Mouse (Mus musculus) limb, embryonic 14.5 days (tissue): ENCODE results near the gene Fgd4. TPM values are rescaled to one million over a fixed set of nuclear protein-coding genes. Genes with fewer than 3 reads are reported as not detected.
"Not testable (repeated sequence)": the region's sequence is repeated elsewhere in the genome, so short reads cannot be mapped to it uniquely, and the experiment has no call there.

Source experiments
- ATAC-seq: fragments of 200-750 bp; cut with Nextera tagmentation; 2 replicates; pipeline ENCODE4 v1.8.0; 2017; ENCODE audit warnings: low read depth, moderate number of reproducible peaks, moderate TSS enrichment; ENCODE audit not compliant: low FRiP score
- DNase-seq: peaks from one replicate; pipeline ENCODE4 v3.0.0-alpha.2; 2015; ENCODE audit warnings: low spot score
- H3K27ac ChIP-seq: fragments of 300-500 bp; sonication (generic); replicated peaks from 2 replicates; pipeline ENCODE4 v1.5.1; 2014; ENCODE audit warnings: low read depth, mild to moderate bottlenecking, low read length, moderate library complexity, mixed read lengths
- H3K27me3 ChIP-seq: fragments of 300-500 bp; sonication (generic); 2 replicates; pipeline ENCODE4 v1.6.1; 2014; ENCODE audit warnings: low read length, mixed read lengths; ENCODE audit not compliant: control insufficient read depth, insufficient read depth
- H3K36me3 ChIP-seq: fragments of 300-500 bp; sonication (generic); 2 replicates; pipeline ENCODE4 v1.6.1; 2014; ENCODE audit warnings: mild to moderate bottlenecking, low read length, moderate library complexity, mixed read lengths; ENCODE audit not compliant: control insufficient read depth, insufficient read depth
- H3K4me1 ChIP-seq: fragments of 300-500 bp; sonication (generic); 2 replicates; pipeline ENCODE4 v1.6.1; 2014; ENCODE audit warnings: antibody characterized with exemption, low read length, mixed read lengths; ENCODE audit not compliant: control insufficient read depth, insufficient read depth
- H3K4me2 ChIP-seq: fragments of 300-500 bp; sonication (generic); replicated peaks from 2 replicates; pipeline ENCODE4 v1.6.1; 2014; ENCODE audit warnings: low read depth, mild to moderate bottlenecking, low read length, moderate library complexity; ENCODE audit not compliant: severe bottlenecking
- H3K4me3 ChIP-seq: fragments of 300-500 bp; sonication (generic); replicated peaks from 2 replicates; pipeline ENCODE4 v1.5.1; 2014; ENCODE audit warnings: low read length
- H3K9ac ChIP-seq: fragments of 300-500 bp; sonication (generic); 2 replicates; pipeline ENCODE4 v1.6.1; 2014; ENCODE audit warnings: mild to moderate bottlenecking, low read depth, low read length, moderate library complexity; ENCODE audit not compliant: severe bottlenecking
- H3K9me3 ChIP-seq: fragments of 300-500 bp; sonication (generic); 2 replicates; pipeline ENCODE4 v1.6.1; 2016; ENCODE audit warnings: low read length; ENCODE audit not compliant: control insufficient read depth
- POLR2A ChIP-seq: fragments of 200-500 bp; IDR thresholded peaks from 2 replicates; pipeline ENCODE4 v1.8.0; 2012; ENCODE audit warnings: inconsistent platforms, mild to moderate bottlenecking, moderate library complexity, borderline replicate concordance; ENCODE audit not compliant: insufficient read depth, insufficient read length; ENCODE audit errors: extremely low read depth
- WGBS: fragments of 180-500 bp; shearing (Covaris S2); extraction: QIAGEN DNeasy Blood & Tissue Kit; methylation state at CpG from one replicate; pipeline ENCODE4 v1.1.7; 2014; 5-methylcytosine and 5-hydroxymethylcytosine counted together
- polyA plus RNA-seq, 2 experiments: library from polyadenylated mRNA; depleted of rRNA in 1 of 2; stranded (reverse) in 1 of 2; unstranded in 1 of 2; fragments of >200 nt; fragmentation: Nextera tagmentation in 1 of 2; extraction: Ambion mirVana in 1 of 2; gene quantifications; 2 replicates each; pipeline versions ENCODE4 v1.2.1 to v1.2.3; 2012 to 2014

Fgd4 gene
- polyA plus RNA-seq, 2 experiments: 2.7 to 6.0 TPM

DNA sequence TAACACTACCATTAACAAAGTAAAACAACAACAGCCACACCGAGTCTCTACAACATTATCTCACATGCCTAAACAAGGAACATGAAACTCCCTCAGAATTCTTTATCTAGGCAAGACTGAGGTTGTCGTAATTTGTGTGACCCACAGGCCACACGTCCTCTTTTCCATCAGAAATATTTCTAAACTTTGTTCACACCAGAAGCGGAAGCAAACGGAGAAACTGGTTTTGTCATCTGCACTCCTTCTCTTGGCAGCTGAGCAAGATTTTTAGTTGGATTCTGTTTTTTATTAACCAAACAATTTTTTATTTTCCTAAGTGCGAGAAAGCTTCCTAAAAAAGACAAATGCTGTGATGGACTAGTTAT lies 73.6 kb downstream of the Fgd4 start:
- ATAC-seq (no peak), DNase-seq (no peak)
- Histone ChIP-seq H3K27ac (peak overlapping the region; percentile 34; the same call in 1 of the 2 replicates), H3K9ac (no peak overlapping the region), H3K9me3 (no peaks in the 10 kb centered on the region), H3K27me3 (no peaks in the 10 kb centered on the region), H3K4me3 (no peak overlapping the region), H3K36me3 (no peaks in the 10 kb centered on the region), H3K4me2 (no peak overlapping the region), H3K4me1 (peaks cover 5% of the 10 kb centered on the region; the same call in 1 of the 2 replicates)
- no peak for TF ChIP-seq POLR2A
- 43% methylated on average over 6 of the region's 6 CpGs for WGBS

GRCm38 (mm10) chr16:16526097-16526740 lies 74.1 kb downstream of the Fgd4 start:
- Histone ChIP-seq H3K27ac (peak overlapping the region; percentile 34; the same call in 1 of the 2 replicates), H3K27me3 (no peaks in the 10 kb centered on the region), H3K4me3 (no peak overlapping the region), H3K36me3 (no peaks in the 10 kb centered on the region), H3K4me2 (no peak overlapping the region), H3K9me3 (no peaks in the 10 kb centered on the region), H3K4me1 (peaks cover 5% of the 10 kb centered on the region; the same call in 1 of the 2 replicates), H3K9ac (no peak overlapping the region)
- ATAC-seq: no peak
- 73% methylated on average over 6 of the region's 6 CpGs for WGBS
- TF ChIP-seq POLR2A: no peak
- DNase-seq: no peak

DNA sequence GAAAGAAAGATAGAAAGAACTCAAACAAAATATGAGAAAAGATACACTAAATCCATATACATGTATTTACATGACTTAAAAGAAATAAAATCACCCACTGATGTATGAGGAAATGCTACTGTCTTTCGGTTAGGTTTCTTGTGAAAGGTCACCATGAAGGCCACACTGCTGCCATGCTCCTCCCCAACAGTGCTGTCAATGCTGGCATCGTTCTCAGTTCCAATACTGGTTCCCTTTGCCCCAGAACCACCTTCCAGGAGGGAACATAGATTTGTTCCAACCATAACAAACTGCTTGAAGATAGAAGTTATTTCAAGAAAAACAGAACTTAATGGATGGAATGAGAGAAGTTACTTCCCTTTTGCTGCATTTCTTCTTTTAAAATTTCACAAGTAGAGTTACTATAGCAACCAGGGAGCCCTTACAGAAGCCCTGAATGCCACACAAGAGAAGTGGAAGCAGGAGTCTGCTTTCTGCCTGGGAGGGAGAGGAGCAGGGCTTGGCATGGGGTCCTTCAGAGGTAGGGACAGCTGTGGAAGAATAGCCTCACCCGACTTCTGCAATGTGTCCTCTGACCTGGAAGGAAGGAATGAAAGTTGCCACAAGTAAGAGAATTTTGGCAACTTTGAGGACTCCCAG lies 75.0 kb downstream of the Fgd4 start:
- H3K27me3 ChIP-seq: no peaks in the 10 kb centered on the region
- DNase-seq: no peak
- no peak overlapping the region for H3K9ac ChIP-seq
- no peak for TF ChIP-seq POLR2A
- H3K27ac ChIP-seq: no peak overlapping the region
- H3K36me3 ChIP-seq: no peaks in the 10 kb centered on the region
- no peaks in the 10 kb centered on the region for H3K9me3 ChIP-seq
- 73% methylated on average over 3 of the region's 3 CpGs for WGBS
- ATAC-seq: no peak
- H3K4me3 ChIP-seq: no peak overlapping the region
- H3K4me2 ChIP-seq: no peak overlapping the region
- peaks cover 5% of the 10 kb centered on the region; the same call in 1 of the 2 replicates for H3K4me1 ChIP-seq

DNA sequence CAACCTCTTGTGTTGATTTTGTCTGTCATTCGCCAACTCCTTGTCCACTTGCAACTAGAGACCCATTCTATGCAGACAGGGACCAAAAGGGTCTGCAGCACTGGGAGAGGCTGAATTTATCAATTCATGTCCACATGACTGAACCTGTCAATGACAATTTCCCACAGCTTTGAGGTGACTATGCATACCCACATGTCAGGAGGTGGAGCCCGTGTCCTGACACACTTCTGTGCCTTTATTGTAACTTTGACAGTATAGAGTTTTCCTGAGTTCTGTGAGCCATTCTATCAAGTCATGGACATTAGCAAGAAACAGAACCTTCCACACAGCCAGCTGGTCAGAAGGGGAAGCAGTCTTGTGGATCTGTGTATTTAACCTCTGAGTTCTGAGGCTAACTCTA lies 76.7 kb downstream of the Fgd4 start:
- Histone ChIP-seq H3K9ac (no peak overlapping the region), H3K27ac (no peak overlapping the region), H3K36me3 (no peaks in the 10 kb centered on the region), H3K4me3 (no peak overlapping the region), H3K27me3 (no peaks in the 10 kb centered on the region), H3K4me2 (no peak overlapping the region), H3K9me3 (no peaks in the 10 kb centered on the region), H3K4me1 (peaks cover 5% of the 10 kb centered on the region; the same call in 1 of the 2 replicates)
- WGBS: 88% methylated on average over 2 of the region's 2 CpGs
- ATAC-seq (no peak), DNase-seq (no peak)
- TF ChIP-seq POLR2A: no peak

GRCm38 (mm10) chr16:16522869-16523268 lies 77.5 kb downstream of the Fgd4 start:
- not testable (repeated sequence) for H3K4me3 ChIP-seq, DNase-seq, ATAC-seq, H3K9me3 ChIP-seq, H3K9ac ChIP-seq, H3K27me3 ChIP-seq, H3K4me1 ChIP-seq, H3K36me3 ChIP-seq, H3K4me2 ChIP-seq, H3K27ac ChIP-seq
- 70% methylated on average over 2 of the region's 2 CpGs for WGBS

DNA sequence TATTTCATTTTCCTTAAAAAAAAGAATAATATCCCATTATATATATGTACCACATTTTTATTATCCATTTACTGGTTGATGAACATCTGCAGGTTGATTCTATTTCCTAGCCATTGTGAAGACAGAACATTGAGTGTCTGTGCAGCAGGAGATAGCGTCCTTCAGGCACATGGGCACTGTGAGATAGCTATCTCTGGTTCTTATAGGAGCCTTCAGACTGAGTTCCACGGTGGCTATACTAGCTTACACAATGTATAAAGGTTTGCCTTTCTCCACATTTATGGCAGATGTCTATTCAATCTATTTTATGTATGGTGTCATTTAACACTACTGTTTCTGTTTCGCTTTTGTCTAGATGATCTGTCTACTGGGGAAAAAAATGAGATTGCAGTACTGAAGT lies 98.9 kb downstream of the Fgd4 start:
- no peak overlapping the region for H3K4me2 ChIP-seq
- no peak overlapping the region for H3K27ac ChIP-seq
- ATAC-seq (no peak), DNase-seq (no peak)
- no peak for TF ChIP-seq POLR2A
- no peaks in the 10 kb centered on the region for H3K4me1 ChIP-seq
- H3K9ac ChIP-seq: no peak overlapping the region
- H3K36me3 ChIP-seq: no peaks in the 10 kb centered on the region
- H3K9me3 ChIP-seq: no peaks in the 10 kb centered on the region
- no peaks in the 10 kb centered on the region for H3K27me3 ChIP-seq
- no peak overlapping the region for H3K4me3 ChIP-seq
- WGBS: 94% methylated on average over 3 of the region's 3 CpGs
